Mouse (Mus musculus): ENCODE results near the gene Ptprn2. TPM values are rescaled to one million over a fixed set of nuclear protein-coding genes. Genes with fewer than 3 reads are reported as not detected.
A peak's percentile ranks its signal among the peaks of the same experiment; 100 is the strongest.

The Ptprn2 gene
- total RNA-seq, 2 experiments from 2014 or later = 0.10 to 0.34 TPM

GRCm38 (mm10) chr12:117049829-117050228 is 564.3 kb downstream of the Ptprn2 start:
- no peak for DNase-seq (ENCODE audit: low spot score in 2 of 2)

GRCm38 (mm10) chr12:117053223-117053850 is 567.8 kb downstream of the Ptprn2 start:
- DNase-seq (ENCODE audit: low spot score in 2 of 2) = no peak

- no peak for DNase-seq (ENCODE audit: low spot score in 2 of 2)
Observed at GRCm38 (mm10) chr12:117053851-117054769, 568.6 kb downstream of the Ptprn2 start.

- DNase-seq (ENCODE audit: low spot score in 2 of 2) = no peak
Observed at GRCm38 (mm10) chr12:117054925-117055570, 569.5 kb downstream of the Ptprn2 start.

- no peak for DNase-seq (ENCODE audit: low spot score in 2 of 2)
Observed at GRCm38 (mm10) chr12:117058184-117058958, 572.9 kb downstream of the Ptprn2 start.

- DNase-seq (ENCODE audit: low spot score in 2 of 2) = no peak
Observed at GRCm38 (mm10) chr12:117058975-117059374, 573.5 kb downstream of the Ptprn2 start.

- DNase-seq (ENCODE audit: low spot score in 2 of 2) = no peak
Observed at GRCm38 (mm10) chr12:117077664-117078063, 592.1 kb downstream of the Ptprn2 start.

- DNase-seq (ENCODE audit: low spot score in 2 of 2) = no peak
Observed at GRCm38 (mm10) chr12:117078945-117079344, 593.4 kb downstream of the Ptprn2 start.

GRCm38 (mm10) chr12:117079724-117080123 is 594.2 kb downstream of the Ptprn2 start:
- no peak for DNase-seq (ENCODE audit: low spot score in 2 of 2)

- no peak for DNase-seq (ENCODE audit: low spot score in 2 of 2)
Observed at GRCm38 (mm10) chr12:117083856-117084701, 598.6 kb downstream of the Ptprn2 start.

GRCm38 (mm10) chr12:117084702-117085409 is 599.3 kb downstream of the Ptprn2 start:
- DNase-seq (ENCODE audit: low spot score in 2 of 2) = no peak

GRCm38 (mm10) chr12:117085661-117086335 is 600.3 kb downstream of the Ptprn2 start:
- peak in 1 of 2 experiments; percentile 37 for DNase-seq (ENCODE audit: low spot score in 2 of 2)

- no peak for DNase-seq (ENCODE audit: low spot score in 2 of 2)
Observed at GRCm38 (mm10) chr12:117092345-117093107, 607.0 kb downstream of the Ptprn2 start.

- DNase-seq (ENCODE audit: low spot score in 2 of 2) = no peak
Observed at GRCm38 (mm10) chr12:117095941-117096340, 610.4 kb downstream of the Ptprn2 start.

GRCm38 (mm10) chr12:117098295-117098694 is 612.8 kb downstream of the Ptprn2 start:
- DNase-seq (ENCODE audit: low spot score in 2 of 2) = no peak

- no peak for DNase-seq (ENCODE audit: low spot score in 2 of 2)
Observed at GRCm38 (mm10) chr12:117106696-117107095, 621.2 kb downstream of the Ptprn2 start.

GRCm38 (mm10) chr12:117107143-117107616 is 621.7 kb downstream of the Ptprn2 start:
- no peak for DNase-seq (ENCODE audit: low spot score in 2 of 2)

All from gastrocnemius, postnatal 4 days (tissue).